Mouse (Mus musculus): Measurements from ENCODE around the gene Mdm4.
"Not testable (repeated sequence)": the region's sequence is repeated elsewhere in the genome, so short reads cannot be mapped to it uniquely, and the experiment has no call there.

Gene Mdm4

DNA sequence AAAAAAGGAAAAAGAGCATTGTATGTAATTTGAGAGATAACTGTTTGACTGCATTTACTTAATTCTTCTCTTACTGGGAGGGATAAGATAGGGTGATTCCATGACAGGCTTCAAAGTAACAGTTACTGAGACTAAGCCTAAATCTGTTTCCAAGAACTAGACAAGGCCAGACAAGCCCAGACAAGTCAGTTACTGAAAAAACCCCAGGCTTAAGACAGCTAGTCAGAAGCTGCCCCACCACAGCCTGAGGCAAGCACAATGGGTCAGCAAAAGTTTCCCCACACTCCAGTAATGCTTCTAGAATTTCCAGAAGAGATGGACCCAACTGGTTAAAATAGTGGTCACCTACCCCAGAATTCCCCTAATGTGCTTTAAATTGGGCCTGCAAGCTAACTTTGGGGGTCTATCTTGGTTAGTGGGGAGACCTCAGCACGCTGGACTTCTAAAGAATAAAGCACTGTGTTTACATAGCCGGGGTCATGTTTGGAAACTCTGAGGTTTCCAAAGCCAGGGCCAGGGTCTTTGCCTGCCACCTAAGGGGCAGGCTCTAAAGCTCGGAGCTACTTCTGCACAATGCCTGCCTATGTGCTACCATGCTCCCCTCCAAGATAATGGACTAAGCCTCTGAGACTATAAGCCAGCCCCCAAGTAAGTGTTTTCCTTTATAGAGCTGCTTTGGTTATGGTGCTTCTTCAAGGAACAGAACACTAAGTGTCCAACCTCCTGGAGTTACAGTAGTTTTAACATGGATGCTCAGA, 10.0 kb downstream of the Mdm4 start:
- DNase-seq (ENCODE audit: low read depth, low spot score): no peak

DNA sequence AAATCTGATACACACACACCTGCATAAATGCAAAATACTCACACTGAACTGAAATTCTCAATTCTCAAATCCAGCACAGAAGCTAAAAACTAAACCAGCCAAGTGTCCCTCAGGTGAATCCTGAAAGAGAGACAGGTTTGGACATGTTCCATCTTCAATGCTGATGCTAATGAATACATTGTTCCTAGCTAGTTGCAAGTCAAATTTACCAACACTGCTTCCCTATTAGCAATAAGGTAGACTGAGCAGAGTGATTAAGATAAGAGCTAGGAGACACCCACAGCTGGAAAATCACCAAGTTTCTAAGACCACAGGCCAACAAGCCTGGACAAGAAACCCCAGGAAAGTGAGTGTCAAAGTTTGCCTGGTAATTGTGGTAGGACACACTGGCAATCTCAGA, 11.0 kb downstream of the Mdm4 start:
- no peak for DNase-seq (ENCODE audit: low read depth, low spot score)

DNA sequence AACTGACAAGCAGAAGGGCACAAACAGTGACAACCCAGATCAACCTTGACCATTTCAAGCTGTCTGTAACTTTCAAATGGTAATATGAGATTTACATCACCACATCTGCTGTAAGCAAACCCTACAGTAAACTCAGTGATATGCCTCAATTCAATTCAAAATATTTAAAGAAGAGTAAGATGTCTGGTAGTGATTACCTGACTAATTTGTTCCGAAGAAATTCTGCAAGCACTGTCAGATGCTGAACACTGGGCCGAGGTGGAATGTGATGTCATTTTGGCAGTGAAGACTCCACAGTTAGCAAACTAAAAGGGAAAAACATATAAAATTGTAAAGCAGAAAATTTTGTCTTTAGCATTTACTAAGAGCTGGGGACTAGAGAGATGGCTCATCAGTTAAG, 11.8 kb downstream of the Mdm4 start:
- no peak for DNase-seq (ENCODE audit: low read depth, low spot score)

DNA sequence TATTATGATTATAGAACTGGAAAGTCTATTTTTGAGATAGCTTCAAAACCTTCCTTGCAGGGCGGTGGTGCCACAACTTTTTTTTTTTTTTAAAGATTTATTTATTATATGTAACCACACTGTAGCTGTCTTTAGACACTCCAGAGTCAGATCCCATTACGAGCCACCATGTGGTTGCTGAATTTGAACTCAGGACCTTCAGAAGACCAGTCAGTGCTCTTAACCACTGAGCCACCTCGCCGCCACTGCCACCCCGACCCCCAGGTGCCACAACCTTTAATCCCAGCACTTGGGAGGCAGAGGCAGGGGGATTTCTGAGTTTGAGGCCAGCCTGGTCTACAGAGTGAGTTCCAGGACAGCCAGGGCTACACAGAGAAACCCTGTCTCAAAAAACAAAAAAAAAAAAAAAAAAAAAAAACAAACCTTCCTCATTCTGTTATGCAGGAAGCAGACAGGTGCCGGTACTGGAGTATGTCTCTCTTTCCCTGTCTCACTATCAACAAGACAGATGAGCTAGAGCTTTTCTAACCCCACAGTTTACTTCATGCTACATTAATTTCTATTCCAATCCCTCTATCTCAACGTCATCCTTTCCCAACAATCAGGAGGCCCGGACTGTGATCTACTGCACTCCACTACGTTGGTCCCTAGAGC, 13.5 kb downstream of the Mdm4 start:
- DNase-seq (ENCODE audit: low read depth, low spot score): no peak

DNA sequence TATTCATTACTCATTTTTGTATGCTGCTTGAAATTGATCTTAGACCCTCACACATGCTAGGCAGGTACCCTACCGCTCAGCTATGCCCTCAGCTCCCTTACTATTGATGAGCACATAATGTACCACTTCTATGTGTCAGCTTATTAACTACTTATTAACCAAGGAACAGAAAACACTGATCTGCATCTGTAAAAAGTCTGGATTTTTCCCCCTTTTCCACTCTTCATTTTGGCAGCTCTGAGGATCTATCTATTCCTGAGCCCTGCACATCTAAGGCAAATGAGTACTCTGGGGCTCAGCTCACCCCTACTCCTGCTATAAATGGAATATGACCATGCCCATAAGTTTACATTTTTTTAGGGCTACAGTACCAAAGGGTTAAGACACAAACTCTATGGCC, 16.2 kb downstream of the Mdm4 start:
- no peak for DNase-seq (ENCODE audit: low read depth, low spot score)

DNA sequence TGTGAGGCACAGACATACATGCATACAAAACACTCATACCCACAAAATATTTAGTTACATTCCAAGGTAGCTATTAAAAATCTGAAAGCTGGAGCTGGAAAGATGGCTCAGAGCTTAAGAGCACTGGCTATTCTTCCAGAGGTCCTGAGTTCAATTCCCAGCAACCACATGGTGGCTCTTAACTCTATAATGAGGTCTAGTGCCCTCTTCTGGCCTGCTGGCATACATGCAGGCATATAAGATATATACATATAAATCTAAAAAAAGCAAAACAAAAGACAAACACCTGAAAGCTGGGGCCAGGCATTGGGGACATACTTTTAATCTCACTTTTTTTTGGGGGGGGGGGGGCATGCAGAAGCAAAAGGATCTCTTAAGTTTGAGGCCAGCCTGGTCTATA, 17.0 kb downstream of the Mdm4 start:
- DNase-seq (ENCODE audit: low read depth, low spot score): no peak

DNA sequence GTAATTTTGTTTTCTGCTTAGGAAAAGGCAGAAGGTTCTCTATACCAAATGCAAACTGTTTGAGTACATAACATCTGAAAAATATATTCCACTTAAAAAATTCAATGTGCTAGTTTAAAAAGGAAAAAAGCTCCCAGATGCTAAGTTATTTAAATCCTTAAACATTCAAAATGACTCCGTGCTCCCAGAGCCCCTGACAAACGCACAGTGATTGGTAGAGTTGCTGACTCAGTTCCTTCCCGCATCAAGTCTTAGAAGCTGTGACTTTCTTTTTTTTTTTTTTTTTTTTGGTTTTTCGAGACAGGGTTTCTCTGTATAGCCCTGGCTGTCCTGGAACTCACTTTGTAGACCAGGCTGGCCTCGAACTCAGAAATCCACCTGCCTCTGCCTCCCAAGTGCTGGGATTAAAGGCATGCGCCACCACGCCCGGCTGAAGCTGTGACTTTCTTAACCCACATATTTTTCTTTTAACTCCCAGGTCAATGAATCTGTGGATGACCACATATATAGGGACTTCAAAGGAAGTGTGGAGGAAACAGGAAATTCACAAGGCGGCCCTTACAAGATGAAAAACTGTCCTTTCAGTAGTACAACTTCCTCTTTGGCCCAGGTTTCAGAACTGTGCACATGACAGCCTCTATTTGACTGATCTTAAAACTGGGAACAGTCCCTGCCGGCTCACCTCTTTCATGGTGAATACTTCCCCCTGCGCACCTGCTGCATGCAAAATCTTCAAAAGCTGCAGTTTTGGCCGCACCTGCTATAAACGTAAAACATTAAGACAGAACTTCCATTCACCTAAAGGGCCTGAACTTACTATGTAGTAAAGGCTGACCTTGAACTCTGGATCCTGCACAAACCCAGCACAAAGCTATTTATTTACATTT, 18.2 kb downstream of the Mdm4 start:
- DNase-seq (ENCODE audit: low read depth, low spot score): no peak

DNA sequence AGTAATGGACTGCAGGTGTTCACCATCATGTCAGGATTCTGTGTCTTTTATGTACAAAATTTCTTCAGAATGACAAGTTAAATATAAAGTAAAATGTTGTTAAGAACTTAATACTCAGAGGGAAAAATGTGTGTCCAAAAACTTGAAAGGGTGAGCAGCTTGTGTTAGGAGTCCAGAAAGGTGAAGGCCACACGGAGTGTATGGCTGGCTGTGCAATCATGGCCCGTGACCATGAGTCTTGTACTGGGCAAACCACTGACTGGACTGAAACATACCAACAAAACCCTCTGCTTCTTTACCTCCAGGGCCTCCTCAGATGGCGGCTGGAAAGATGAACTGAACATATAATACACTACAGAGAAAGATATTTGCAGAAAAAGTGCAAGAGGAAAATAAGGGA, 23.8 kb downstream of the Mdm4 start:
- DNase-seq (ENCODE audit: low read depth, low spot score): no peak

DNA sequence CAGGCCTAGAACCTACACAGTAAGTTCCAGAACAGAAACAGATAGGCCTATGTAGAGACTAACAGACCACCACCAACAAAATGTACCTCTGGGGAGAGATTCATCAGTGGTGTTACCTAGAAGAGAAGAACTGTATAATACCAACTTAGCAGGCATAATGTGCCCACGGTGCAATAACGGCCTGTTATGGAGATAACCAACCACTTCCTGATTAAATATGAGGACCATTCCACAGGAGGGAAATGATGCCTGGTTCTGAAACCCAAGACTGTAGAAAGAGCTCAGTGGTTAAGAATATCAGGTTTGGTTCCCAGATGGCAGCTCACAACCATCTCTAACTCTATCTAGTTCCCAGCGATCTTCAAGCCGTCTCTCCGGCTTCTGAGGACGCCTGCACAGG, 30.0 kb downstream of the Mdm4 start:
- DNase-seq (ENCODE audit: low read depth, low spot score): no peak

DNA sequence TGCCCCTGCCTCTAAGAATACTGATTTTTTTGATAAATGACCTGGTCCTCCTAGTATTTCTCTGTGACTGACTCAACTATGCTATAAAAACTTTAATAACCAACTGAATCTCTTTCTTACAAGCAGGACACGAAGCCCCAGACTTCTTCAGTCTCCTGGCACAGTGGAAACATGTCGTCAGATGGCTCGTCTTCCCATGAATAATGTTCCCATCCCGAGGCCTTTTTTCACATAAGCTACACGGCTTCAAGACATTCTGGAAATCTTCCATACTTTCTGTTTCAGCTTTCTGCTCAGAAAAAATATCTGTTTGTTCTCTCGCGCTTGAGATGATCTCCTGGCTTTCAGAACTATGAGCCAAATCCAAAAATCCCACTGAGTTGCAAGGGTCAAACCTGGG, 38.8 kb downstream of the Mdm4 start:
- no peak for DNase-seq (ENCODE audit: low read depth, low spot score)

DNA sequence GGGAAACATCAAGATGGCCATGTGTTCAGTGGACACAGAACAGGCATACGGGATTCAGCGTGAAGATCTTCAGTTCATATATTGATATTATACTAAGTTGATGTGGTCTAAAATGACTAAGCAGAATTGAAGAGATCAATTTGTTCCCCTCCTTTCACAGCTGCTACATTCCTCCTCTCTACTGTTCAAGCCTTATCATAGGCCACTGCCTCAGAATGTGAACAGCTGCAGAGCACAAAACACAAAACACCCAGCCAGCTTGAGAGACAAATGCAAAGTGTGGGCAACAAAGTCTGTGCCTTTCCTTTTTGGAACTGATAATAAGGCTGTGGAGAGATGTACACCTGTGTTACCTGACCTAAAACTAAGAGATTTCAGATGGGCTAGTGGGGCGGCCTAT, 39.6 kb downstream of the Mdm4 start:
- no peak for DNase-seq (ENCODE audit: low read depth, low spot score)

DNA sequence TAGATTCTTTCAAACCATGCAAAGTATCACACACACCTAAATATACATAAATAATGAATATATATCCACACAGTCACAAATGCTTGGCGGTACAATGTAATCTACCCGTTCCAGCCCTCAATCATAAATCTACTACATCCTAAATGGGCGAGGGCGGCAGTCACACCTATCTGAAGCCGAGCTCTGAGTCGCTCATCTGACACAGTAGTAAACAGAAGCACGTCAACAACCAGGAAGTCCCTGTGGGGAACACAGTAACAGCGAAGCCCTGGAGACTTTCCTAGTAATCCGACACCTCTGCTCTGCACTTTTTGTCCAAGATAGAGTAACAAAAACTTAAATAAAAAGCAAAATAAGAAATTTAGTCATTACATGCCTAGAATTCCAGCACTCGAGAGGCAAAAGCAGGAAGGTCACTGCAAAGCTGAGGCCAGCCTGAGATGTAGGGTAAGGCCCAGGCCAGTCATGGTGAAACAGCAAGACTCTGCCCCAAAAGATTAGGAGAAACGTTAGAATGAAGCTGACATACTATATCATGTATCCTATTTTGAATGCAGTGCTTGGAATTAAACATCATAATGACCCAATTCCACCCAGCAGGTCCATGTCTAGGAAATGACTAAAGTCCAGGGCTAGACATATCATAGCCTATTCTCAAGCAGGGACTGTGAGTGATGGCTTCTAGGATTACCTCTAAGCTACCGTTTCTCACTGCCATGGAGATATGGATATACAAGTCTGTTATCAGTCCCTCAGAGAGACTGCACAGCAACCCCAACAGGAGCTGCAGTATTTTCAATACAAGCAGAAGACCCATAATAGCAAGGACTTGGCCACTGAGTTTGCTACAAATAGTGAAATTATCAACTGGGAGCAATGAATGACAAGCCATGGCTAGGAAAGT, 41.6 kb downstream of the Mdm4 start:
- not testable (repeated sequence) for DNase-seq (ENCODE audit: low read depth, low spot score)

DNA sequence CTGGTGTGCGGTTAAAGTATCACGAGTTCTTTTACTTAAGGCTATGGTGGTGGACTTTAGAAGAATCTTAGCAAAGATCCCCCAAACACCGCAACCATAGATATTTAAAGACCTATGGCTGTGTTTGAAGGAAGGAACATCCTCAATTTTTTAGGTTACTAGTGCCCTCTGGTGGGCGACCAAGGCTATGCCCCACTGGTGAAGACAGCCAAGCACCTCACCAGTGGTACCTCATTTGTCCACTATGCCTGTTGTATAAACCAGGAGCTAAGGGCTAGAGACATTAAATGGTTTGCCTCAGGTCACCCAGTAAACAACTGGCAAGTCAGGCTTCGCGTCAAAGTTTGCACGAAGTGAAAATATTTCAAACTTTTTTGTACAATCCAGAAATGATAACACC, 47.6 kb downstream of the Mdm4 start:
- peak; percentile 37 for DNase-seq (ENCODE audit: low read depth, low spot score)

DNA sequence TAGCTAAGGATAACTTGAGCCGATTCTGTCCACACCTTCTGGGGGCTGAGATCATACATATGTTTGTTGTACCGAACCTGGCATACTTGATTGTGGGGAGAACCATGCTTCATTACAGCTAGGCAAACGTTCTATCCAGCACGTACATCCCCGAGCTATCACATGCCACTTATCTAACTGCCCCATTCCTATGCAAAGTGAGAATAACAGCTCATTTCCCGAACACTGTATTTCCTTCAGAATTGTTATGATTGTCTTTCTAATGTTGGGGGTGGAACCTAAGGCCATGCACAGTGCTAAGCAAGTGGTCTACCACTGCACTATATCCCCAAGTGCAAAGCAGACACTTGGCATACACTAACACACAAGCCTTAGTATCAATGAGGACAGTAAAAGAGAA, 49.1 kb downstream of the Mdm4 start:
- DNase-seq (ENCODE audit: low read depth, low spot score): no peak

DNA sequence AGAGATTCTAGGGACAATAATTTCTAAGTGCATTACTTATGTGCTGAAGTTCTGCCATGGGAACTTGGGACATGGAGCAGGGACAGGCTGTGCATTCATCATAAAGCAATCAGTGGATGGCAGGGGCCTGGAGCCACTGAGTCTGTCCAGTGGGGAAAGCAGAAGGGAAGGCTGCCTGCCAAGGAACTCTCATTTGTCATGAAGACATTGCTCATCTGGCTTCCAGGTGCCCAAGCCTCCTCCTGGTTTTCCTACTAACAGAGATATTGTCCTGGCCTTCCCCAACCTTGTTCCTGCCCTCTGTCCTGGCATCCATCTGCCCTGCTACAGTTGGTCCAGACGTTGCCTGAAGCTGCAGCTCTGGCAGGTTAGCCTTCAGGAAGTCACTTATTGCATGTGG, 53.0 kb downstream of the Mdm4 start:
- DNase-seq (ENCODE audit: low read depth, low spot score): no peak

DNA sequence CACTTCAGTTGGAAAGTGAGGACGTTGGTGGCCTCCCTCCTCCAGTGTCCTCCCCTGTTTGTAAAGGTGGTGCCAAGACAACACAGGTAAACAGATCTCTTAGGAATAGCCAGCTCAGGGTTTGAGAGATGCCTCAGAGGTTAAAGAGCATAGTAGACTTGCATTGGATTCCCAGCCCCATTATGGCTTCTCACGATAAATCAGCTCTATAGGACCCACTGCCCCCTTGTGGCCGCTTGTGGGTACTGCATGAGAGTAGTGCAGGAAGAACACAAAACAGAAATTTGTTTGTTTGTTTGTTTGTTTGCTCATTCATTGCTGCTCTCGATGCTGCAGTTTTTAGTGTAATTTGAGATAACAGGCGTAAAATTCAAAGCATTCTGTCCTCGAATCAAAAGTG, 61.7 kb downstream of the Mdm4 start:
- no peak for DNase-seq (ENCODE audit: low read depth, low spot score)

DNA sequence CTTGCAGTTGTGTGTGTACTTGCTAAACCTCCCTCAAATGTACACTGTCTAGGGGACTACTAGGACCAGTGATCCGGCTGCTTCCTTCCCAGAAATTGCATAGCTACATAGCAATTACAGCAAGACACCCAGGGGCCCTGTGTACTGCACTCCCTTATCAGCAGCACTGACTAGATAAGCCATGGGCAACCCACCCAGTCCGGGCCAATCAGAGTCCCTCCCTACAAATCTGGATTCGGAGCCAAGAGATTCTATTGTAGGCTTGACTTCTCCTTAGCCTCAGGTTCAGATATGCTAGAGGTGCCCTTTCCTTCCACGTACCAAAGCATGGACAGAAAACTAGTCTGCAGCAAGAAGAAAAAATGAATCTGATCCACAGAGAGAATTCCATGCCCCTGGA, 65.7 kb downstream of the Mdm4 start:
- DNase-seq (ENCODE audit: low read depth, low spot score): no peak

DNA sequence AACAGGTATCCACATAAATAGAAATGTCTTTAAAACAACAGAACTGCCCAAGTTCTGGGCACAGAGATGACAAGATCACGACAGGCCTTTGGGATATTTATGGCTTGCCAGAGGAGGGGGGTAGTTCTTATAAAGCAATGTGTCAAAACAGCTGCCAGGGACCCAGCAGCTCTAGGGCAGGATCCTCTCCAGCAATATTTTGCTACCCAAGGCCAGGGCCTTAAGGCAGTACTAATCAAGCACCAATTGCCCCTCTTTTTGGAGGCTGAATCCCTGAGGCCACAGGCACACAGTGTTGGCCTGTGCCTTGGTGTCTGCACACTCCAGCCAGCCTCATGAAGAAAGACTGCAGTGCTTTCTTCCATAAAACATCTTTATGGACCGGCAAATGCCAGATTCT, 66.3 kb downstream of the Mdm4 start:
- DNase-seq (ENCODE audit: low read depth, low spot score): no peak

DNA sequence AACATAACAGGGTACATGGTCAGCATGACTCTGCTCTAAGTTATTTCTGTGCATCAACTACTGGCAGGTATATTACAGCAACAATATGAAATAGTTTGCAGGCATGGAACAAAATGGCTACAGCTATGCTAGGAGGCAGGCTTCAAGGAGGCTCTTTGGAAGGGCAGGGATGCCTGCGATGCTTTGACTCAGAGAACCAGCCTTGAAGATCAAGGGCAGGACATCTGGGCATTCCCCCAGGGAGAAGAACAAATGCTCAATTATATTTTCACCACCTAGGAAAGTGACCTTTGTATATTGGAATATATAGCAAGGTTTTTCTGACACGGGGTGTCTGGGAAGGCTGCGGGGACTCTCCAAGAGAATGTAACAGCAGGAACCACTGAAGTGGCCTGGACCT, 68.6 kb downstream of the Mdm4 start:
- no peak for DNase-seq (ENCODE audit: low read depth, low spot score)

DNA sequence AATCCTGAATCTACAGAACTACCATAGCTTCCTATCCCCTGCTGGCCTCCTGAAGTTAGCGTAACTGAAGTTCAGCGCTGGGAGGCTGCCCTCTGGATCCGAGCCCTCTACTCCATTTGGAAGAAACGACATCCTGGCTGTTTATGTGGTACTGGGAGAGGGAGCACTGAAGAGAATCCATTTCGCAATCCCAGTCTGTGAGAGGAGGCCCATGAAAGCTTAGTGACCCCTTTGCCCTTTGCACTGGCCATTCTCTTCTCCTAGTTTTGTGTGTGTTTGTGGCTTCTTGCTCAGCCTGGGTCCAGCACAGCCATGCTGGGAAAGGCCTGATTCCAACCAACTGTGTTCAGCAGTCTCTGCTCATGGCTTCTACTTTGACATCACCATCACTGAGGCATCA, 73.6 kb downstream of the Mdm4 start:
- no peak for DNase-seq (ENCODE audit: low read depth, low spot score)

DNA sequence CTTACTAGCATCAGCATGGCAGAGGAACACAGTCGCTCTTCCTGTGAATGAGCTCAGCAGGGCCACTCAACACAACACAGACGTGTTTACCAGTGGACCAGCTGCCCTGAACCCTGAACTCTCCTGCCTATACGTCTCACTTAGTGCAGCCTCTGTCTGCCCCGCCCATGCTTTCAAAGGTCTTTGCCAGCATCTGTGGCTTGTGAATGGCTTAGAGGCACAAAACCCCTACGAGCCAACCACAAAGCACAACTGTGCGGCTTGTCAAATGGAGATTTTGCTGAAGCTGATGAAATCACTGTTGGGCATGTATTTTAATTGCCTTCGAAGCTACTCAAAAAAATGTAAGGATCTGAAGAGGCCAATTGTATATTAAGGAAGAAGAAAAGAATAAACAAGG, 82.5 kb downstream of the Mdm4 start:
- no peak for DNase-seq (ENCODE audit: low read depth, low spot score)

DNA sequence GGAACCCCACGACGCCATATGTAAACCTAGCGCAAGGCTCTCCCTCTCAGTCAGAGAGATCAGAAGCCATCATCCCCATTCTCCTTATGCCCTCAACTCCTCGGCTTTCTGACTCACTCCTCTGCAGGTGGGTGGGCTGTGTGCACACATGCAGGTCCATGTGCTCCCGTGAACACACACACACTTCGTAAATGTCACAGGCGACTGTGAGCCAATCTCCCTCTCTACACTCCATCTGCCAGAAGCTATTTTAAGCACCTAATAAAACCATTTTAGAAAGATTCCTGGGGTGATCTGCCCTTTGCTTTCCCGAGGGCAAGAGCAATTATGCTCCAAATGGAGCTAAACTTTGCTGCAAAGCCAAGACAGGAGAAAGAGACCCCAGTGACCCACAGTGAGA, 84.5 kb downstream of the Mdm4 start:
- DNase-seq (ENCODE audit: low read depth, low spot score): no peak

Measured in brain, embryonic 18.5 days (tissue).